Mouse (Mus musculus) neural tube, embryonic 15.5 days (tissue): ENCODE data around the gene Car14. TPM values are rescaled to one million over a fixed set of nuclear protein-coding genes. Genes with fewer than 3 reads are reported as not detected.

Experiments
- polyA plus RNA-seq: library from polyadenylated mRNA; unstranded; fragments of >200 nt; fragmentation: Nextera tagmentation; extraction: Ambion mirVana; gene quantifications from 2 replicates; pipeline ENCODE4 v1.2.1, GENCODE M21; 2015

Gene Car14
- polyA plus RNA-seq, 1 experiment from 2014 or later: 1.3 TPM

Other genes starting within 250 kb of the Car14 start
- 41.4 and 42.0 TPM in 2 replicates for gene Mcl1, start 245.9 kb downstream of the Car14 start, polyA plus RNA-seq
- 1.3 and 1.6 TPM in 2 replicates for gene Adamtsl4, start 216.8 kb downstream of the Car14 start, polyA plus RNA-seq
- gene Ecm1, start 165.1 kb downstream of the Car14 start, polyA plus RNA-seq: 11.6 and 11.8 TPM in 2 replicates
- 49.4 and 52.7 TPM in 2 replicates for gene Tars2, start 144.5 kb downstream of the Car14 start, polyA plus RNA-seq
- gene Rprd2, start 85.8 kb downstream of the Car14 start, polyA plus RNA-seq: 20.3 and 22.3 TPM in 2 replicates
- 32.2 and 36.3 TPM in 2 replicates for gene Prpf3, start 48.8 kb downstream of the Car14 start, polyA plus RNA-seq
- gene Mrps21, start 33.2 kb downstream of the Car14 start, polyA plus RNA-seq: 284 and 296 TPM in 2 replicates
- gene Ciart, start 22.4 kb downstream of the Car14 start, polyA plus RNA-seq: 4.3 and 4.5 TPM in 2 replicates
- gene BC028528, start 12.7 kb downstream of the Car14 start, polyA plus RNA-seq: 23.8 and 25.3 TPM in 2 replicates
- gene Aph1a, start 10.7 kb downstream of the Car14 start, polyA plus RNA-seq: 31.0 and 39.5 TPM in 2 replicates
- 99.6 and 157 TPM in 2 replicates for gene Anp32e, start 24.6 kb upstream of the Car14 start, polyA plus RNA-seq
- gene Plekho1, start 91.3 kb upstream of the Car14 start, polyA plus RNA-seq: 46.7 and 48.6 TPM in 2 replicates
- 53.8 and 67.8 TPM in 2 replicates for gene Vps45, start 153.8 kb upstream of the Car14 start, polyA plus RNA-seq
- gene Otud7b, start 199.8 kb upstream of the Car14 start, polyA plus RNA-seq: 10.5 TPM in 2 replicates